Mouse (Mus musculus) 416B (cell line): ENCODE results near the gene Zfc3h1.

ENCODE experiments used
- DNase-seq: peaks from one replicate; pipeline ENCODE4 v3.0.0; 2011; ENCODE audit warnings: low read depth

Zfc3h1 gene

DNA sequence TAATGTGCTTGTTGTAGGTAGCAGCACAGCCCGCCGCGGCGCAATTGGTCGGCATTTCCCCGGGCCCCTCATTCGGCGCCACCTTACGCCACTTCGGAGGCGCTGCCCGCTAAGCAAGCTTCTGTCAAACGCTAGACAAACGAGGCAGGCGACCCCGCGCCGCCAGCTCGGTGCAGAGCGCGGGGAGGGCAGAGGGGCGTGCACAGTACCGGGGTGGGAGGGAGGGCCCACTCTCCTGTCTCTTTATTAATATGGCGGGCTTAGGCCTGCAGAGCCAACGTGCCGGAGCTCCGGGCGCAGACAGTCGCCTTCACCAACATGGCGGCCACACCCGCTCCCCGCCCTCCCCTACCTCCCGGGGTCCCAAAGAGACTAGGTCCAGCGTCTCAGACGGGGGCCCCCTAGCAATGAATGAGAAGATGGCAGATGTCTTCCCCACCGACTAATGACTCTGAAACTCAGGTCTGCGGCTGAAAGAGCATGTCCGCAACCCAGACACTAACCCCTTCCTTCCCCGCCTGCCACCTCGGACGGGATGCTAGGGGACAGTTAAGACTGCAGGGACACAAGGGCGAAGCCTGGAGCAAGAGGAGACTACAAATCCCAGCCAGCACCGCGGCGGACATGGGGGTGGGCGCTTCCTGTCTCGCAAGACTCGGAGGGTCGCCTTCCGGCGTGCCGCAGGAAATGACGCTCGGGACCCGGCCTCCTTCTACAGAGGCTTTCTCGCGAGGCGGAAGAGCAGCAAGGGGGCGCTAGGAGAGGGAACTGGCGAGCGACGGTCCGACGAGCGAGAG is at the start of gene Zfc3h1, which contains the start of gene Thap2:
Gene Zfc3h1 (plus strand): TSS at position 739 of the 797 bp plus-strand sequence.
Gene Thap2 (minus strand): TSS at position 223 of the 797 bp plus-strand sequence.
- peak; percentile 99 for DNase-seq

DNA sequence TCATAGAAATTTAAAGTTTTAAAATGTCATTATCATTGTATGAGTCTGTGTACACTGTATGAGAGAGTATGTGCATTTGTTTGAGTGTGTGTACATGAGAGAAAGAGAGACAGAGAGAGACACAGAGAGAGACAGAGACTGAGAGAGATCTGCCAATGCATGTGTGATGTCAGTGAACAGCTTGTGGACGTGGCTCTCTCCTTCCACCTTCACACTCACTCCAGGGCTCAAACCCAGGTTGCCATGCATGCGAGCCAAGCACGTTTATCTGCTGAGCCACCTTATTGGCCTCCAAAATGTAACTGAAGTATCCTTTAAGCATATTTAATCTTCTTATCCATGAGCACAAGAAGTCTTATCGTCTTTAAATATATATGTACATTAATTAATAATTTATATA is 47.9 kb upstream of the Zfc3h1 start:
- DNase-seq = no peak

DNA sequence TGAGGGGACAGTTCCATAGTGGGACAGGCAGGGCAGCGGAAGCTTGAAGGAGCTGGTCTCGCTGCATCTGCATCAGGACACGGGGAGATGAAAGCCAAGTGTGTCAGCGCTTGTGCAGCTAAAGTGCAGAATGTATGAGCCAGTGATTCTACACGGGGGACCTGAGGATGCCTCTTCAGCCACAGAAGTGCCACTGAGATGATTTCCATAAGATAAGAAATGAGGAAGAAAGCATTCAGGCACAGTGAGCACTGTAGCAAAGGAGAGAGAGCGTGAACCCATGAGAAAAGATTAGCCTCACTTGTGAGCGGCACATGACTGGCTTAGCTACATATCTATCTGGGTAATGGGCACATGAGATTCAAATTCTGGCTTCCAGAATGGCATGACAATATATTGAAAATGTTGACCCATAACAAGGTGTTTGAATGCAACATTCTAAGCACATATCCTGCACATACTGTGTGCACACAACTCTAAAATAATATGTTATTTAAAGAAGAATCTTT is 44.9 kb upstream of the Zfc3h1 start:
- DNase-seq = peak; percentile 42

DNA sequence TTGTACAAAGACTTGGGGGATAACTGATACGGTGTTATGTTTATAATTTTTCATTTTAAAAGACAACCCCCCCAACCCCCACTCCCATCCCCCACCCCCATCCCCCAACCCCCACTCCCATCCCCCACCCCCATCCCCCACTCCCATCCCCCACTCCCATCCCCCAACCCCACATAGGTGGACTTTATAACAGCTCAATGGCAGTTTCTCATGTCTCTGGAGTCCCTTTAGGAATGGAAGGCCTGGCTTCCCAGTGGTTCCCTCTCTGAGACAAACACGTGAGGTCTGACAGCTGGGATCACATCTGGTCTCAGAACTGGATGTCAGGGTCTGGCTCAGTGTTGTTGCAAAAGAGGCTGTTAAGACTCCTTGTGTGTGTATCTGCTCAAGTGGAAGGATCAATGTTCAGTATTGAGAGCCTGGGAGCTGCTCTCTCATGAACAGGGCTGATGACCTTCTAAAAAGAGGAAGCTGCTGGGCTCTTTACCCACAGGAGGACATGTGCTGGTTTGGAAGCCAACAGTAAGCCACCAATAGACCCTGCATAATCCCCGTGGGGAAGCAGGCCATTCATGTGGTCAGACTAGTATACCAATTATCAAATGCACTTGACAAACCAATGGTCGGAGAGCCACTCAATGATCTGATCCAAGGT is 41.9 kb upstream of the Zfc3h1 start:
- DNase-seq = peak; percentile 75

DNA sequence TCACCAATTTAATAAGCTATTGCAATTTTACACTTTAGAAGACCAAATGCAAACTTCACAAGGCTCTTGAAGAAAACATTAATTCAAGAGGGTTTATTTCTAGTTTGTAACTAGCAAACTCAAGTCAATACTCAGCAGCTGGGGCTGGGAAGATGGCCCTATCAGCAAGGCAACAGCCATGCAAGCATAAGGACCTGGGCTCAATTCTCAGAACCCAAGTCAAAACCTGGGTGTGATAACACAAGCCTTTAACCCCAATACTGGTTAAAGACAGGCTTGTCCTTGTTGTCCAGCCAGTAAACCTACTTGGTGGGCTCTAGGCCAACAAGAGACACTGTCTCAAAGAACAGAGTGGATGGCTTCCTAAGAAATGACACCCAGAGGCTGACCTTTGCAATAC is 38.3 kb upstream of the Zfc3h1 start:
- no peak for DNase-seq

DNA sequence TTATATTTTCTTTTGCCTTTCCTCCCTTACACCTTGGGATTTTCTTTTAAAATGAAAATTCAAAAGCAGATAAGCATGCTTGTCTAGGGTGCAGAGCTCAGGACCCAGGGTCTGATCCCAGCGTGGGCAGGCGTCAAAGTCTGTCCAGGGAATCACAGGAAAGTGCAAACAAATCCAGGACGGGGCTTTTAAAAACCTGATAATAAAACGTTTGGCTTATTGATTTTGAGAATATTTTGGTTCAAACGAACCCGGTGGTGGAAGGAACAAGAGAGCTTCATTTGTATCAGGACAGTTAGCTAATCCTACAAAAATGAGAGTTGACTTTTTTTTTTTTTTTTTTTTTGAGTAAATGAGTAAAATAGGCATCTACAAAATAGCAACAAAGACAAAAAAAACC is 36.6 kb upstream of the Zfc3h1 start:
- DNase-seq = no peak

DNA sequence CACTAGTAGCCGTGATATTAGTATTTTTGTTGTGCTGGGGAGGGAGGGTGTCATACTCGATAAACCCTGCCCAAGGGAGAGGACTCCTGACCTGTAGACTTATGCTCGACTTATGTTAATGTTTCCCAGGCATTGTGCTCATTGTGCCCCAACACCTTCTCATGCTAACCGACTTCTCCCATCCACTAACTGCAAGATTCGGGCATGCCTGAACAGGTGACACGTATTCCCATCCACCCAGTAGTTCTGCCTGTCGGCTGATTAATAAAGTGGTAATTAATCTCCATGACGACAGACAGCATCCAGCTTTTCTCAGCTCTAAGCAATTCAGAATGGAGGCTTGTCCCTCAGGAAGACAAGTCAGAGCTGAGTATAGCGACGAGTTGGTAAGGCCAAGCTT is 35.7 kb upstream of the Zfc3h1 start:
- no peak for DNase-seq

DNA sequence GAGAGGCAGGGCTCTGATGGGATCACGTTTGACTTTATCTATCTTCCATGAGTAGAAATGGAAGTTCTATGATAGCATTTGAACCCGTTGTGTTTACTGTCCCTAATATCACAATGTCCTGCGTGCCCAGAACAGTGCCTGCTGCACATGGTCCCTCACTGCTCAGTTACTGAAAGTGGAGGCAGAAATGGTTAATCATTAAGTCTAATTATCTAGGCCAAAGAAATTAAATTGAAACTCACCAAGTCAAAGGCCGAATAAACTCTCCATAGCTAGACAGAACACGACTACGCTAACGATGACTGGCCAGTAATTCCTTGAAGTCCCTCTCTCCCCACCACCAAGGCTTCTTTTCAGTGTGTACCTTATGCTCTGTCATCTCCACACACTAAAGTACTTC is 35.2 kb upstream of the Zfc3h1 start:
- DNase-seq = no peak

DNA sequence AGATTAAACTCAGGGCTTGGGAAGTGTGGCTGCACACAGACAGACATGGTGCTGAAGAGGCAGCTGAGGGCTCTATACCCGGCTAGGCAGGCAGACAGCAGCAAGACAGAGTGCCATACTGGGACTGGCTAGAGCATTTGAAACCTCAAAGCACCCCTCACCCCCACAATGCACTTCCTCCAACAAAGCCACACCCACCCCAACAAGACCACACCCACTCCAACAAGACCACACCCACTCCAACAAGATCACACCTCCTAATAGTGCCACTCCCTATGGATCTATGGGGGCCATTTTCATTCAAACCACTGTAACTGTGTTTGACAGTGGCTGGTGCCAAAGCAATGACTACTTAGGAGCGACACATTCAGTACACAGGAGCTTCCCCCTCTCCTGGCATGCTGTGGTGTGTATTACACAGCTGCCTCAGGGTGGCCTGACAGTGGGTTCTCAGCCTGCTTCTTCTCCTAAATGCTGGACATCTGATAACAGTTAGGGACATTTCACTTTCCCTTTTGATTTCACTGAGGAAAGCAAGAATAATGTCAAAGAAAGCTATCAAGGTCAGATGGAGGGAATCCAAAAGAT is 33.9 kb upstream of the Zfc3h1 start:
- DNase-seq = peak; percentile 14

DNA sequence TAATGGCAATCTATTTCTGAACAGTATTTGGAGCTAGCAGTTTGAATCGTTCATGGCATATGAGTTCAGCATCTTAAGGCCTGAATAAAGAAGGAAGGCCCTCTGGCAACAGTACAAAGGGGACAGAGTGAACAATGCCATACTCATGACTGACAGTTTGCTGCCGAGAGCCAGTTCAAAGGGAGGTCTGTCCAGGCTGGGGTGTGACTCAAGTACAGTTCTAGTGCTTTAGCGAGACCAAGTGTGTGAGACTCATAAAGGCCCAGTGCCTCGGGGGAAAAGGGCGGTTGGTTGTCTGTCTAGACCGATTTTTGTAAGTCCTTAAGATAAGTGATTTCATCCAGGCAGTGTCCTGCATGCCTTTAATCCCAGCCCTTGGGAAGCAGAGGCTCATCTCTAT is 30.2 kb upstream of the Zfc3h1 start:
- no peak for DNase-seq

DNA sequence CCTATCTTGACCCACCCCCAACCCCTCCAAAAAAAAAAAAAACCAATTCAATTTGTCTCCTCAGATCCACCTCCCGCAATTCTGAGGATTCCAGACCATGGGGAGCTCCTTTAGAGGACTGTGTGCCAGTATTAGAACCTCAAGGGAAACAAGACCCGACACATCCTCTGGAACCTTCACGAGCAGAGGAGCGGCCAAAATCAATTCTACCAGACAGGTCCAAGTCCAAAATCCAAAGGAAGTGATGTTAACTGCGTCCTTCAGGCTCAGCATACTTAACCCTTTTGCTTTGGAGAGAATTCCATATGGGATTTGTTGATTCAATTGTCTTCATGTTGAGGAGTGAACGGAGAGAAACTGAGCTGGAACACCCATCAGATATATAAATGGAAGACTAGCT is 29.7 kb upstream of the Zfc3h1 start:
- no peak for DNase-seq

DNA sequence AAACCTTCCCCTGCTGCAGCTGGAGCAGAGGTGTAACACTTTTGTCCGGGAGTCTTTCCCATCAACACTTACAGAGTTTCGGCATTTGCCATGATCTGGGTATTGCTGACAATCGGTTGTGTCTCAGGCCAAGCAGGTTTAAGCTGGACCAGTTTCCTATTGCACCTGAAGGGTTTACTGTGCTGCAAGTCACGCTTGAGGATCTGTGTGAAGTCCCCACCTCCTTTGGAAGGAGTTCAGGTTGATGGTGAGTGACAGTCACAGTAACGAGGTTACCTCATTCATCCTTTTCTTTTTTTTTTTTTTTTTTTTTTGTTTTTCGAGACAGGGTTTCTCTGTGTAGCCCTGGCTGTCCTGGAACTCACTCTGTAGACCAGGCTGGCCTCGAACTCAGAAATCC is 28.7 kb upstream of the Zfc3h1 start:
- DNase-seq = no peak

DNA sequence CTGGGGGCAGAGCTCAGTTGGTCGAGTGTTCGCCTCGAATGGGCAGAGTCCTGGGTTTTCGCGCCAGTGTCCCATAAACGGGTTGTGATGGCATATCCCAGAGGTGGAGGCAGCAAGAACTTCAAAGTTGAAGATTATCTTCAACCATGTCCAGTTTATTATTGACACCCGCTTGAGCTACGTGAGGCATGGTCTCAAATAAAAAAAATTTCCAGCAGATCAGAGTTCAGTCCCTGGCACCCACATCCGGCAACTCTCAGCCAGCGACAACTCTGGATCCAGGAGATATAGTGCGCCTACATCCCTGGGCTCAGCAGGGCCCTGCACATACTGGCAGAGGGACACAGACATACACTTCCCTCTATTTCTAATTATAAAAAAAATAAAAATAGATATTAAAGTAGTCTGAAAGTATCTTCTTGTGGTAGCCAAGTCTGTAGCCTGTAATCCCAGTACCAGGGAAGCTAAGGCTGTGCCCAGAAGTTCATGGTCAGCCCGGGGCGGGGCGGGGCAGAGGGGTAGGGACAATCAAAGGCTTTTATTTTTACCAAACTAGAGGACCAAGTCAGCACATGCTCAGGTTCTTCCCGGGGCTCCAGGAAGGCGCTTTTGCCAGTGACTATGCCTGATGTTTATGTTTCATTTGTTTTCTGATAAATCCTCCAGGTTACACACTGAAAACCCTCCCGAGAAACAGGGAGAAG is 26.4 kb upstream of the Zfc3h1 start:
- no peak for DNase-seq

DNA sequence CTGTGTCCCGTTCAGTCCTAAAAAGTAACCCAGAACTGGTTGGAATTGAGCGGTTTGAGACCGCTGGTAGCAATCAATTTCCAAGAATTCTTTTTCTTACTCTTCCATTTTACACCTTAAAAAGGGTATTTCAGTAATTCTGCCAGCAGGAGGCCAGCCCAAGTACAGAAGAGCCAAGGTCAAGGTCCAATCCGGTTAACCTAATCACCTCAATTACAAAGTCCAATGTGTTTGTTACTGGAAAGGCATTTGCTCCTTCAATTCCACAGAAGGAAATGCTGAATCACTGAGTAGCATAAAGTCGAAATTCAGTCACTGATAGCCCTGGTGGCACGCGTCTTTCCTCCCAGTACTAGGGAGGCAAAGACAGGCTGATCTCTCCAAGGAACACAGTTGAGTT is 25.7 kb upstream of the Zfc3h1 start:
- DNase-seq = peak; percentile 24

DNA sequence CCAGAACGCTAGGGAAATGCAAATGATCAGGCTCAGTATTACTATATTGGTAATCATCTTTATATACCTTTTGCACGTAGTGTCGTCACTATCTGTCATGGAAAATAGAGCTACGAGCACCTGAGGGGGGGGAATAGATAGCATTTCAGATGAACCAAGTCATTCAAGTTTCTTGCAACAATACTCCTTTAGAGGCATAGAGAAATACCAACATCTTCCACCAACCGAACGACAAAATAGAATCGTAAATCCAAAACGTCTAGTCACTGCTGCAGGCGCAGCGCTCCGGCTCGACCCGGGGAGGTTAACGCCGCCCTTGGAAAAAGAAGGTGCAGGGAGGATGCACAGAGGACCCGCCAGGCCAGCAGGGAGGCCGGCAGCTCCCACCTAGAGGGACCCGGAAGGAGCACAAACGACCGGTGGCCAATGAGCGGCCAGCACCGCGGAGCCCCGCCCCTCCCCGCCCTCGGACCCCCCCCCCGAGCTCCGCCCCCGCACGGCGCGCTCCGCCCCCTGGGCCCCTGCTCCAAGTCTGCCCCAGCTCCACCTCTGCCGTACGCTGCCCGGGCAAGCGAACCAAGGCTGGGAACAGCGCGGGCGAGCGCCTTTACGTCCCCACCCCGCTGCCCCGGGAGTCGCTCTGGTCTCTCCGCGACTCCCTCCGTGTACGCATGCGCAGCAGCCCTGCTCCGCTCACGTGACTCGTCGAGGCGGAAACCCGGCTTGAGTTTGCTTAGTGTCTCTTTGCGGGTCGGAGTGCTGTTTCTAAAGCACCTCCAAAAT is 22.7 kb upstream of the Zfc3h1 start, which contains the start of gene Tmem19:
Gene Tmem19 (minus strand): TSS at position 662 of the 783 bp plus-strand sequence.
- DNase-seq = peak; percentile 97

DNA sequence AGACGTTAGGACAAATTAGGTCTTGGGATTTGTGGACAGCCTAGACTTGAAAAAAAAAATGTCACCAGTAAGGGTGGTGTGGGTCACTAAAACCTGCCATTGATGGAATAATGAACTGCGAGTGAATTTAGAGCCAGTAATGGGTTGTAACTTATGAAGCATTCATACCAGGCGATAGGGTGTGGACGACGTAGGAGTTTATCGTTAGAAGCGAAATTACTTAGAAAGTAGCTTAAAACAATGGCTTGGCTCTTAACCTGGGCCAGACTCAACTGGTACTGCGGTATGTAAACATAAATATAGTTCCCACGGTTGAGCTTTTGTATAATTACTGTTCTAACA is 22.2 kb upstream of the Zfc3h1 start:
- DNase-seq = no peak

DNA sequence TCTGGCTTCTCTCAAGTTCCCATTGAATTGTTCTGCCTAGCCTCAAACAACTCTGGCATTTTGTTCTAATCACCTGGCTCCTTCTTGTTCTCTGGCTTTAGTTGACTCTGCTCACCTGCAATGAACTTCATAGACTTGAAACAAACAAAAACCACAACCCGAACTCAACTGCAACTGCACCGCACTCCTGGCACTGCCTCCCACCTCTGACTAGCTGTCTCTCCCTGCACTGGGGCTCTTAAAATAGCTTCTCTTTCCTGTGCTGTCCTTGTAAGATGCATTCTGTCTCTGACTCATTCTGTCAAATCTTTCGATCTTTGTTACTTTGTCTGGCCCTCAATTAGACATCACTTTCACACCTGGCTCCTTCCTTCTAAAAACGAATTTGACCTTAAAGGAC is 21.6 kb upstream of the Zfc3h1 start:
- DNase-seq = peak; percentile 55

DNA sequence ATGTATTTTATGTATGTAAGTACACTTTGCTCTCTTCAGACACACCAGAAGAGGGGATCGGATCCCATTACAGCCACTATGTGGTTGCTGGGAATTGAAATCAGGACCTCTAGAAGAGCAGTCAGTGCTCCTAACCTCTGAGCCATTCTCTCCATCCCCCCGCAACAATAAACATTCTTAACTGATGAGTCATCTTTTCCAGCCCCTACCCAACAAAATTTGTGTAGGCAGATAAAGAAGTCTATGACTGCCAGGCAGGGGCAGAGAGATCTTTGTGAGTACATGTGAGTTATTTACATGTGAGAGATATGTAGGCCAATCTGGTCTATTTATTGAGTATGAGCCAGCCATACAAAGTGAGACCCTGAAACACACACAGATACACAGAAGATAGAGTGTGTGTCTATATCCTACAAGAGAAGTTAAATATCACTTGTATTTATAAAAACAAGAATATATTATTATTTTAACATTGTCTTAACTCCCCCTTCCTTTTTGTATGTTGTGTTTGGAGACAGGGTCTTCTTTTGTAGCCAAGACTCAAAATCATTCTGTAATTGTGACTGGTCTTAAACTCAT is 3.2 kb upstream of the Zfc3h1 start:
- peak; percentile 58 for DNase-seq

DNA sequence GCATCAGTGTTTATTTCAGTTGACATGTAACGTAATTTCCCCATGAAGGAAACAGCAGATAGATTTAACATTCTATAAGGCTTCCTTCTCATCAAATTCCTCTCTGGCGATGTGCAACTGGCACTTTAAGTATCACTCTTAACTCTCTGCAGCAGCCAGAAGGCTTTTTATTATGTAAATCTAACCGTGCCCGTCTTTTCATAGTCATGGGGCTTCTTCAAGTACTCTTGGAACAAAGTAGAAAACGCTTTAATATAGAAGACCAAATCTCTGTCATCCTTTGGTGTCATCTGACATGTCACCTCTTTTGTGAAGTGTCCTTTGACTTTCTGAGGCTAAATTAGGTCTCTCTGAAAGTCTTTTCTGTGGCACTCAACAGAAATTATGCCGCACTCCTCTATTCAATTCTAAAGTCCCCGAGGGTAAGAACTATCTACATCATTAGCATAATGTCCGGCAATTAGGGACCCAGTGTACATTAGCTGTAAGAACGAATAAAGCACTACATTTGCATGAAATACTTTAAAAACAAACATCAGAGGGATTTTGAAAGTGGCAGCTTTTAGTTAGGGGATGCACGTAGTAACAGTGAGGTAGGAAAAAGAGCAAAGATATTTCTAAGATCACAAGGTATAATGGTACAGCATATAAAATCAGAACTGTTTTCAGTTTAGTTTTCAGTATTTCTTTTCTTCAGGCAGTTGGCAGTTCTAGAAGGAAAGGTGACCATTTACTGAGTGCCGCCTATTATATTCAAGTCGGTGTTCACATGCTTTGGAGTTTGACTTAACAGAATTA is 1.7 kb upstream of the Zfc3h1 start:
- DNase-seq = no peak

DNA sequence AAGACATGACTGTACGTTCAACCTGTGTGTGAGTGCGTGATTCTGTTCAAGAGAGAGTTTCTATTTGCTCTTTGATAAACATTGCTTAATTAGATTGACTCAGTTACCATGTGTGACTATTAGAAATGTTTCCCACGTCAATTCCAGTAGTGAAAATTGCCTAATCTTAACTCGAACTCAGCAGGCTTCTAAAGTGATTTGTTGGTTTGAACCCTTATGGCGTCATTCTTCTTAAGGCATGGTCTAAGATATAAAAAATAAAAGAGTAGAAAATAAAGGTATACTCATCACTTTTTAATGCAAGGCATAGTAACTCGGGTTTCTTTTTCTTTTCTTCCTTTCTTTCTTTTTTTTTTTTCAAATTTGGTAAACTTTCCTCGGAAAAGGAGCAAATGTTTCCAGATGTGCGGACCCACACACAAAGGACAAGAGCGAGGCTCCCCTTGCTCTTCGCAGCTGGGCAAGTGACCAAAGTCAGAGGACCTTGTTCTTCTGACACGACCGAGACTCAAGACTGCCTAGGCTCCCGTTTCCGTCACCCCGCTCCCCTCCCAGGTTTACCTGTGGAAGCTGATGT is 1.0 kb upstream of the Zfc3h1 start:
- DNase-seq = peak; percentile 71
